Mouse (Mus musculus) kidney, embryonic 15.5 days (tissue): ENCODE measurements around the gene Dnajb14. TPM values are rescaled to one million over a fixed set of nuclear protein-coding genes. Genes with fewer than 3 reads are reported as not detected.

Experiments
- ATAC-seq: fragments of 200-750 bp; cut with Nextera tagmentation; replicated peaks from 2 replicates; pipeline ENCODE4 v1.8.0; 2017; ENCODE audit warnings: moderate TSS enrichment; ENCODE audit not compliant: low FRiP score
- H3K27ac ChIP-seq: fragments of 300-500 bp; sonication (generic); 2 replicates; pipeline ENCODE4 v1.5.1; 2015; ENCODE audit warnings: mild to moderate bottlenecking, inconsistent platforms
- H3K27me3 ChIP-seq: fragments of 300-500 bp; sonication (generic); 2 replicates; pipeline ENCODE4 v1.6.1; 2015; ENCODE audit warnings: inconsistent platforms
- H3K36me3 ChIP-seq: fragments of 300-500 bp; sonication (generic); 2 replicates; pipeline ENCODE4 v1.6.1; 2015; ENCODE audit warnings: inconsistent platforms
- H3K4me1 ChIP-seq: fragments of 300-500 bp; sonication (generic); 2 replicates; pipeline ENCODE4 v1.6.1; 2015; ENCODE audit warnings: inconsistent platforms
- H3K4me2 ChIP-seq: fragments of 300-500 bp; sonication (generic); 2 replicates; pipeline ENCODE4 v1.6.1; 2015; ENCODE audit warnings: moderate library complexity, mild to moderate bottlenecking, inconsistent platforms
- H3K4me3 ChIP-seq: fragments of 300-500 bp; sonication (generic); replicated peaks from 2 replicates; pipeline ENCODE4 v1.5.1; 2015; ENCODE audit warnings: mild to moderate bottlenecking, inconsistent platforms
- H3K9ac ChIP-seq: fragments of 300-500 bp; sonication (generic); 2 replicates; pipeline ENCODE4 v1.6.1; 2015; ENCODE audit warnings: mild to moderate bottlenecking, inconsistent platforms
- H3K9me3 ChIP-seq: fragments of 300-500 bp; sonication (generic); replicated peaks from 2 replicates; pipeline ENCODE4 v1.6.1; 2016; ENCODE audit warnings: inconsistent platforms
- WGBS: fragments of 180-500 bp; shearing (Covaris S2); methylation state at CpG from one replicate; pipeline ENCODE4 v1.1.7; 2015; ENCODE audit warnings: mixed read lengths; 5-methylcytosine and 5-hydroxymethylcytosine counted together
- polyA plus RNA-seq: library from polyadenylated mRNA; unstranded; fragments of >200 nt; fragmentation: Nextera tagmentation; extraction: Ambion mirVana; gene quantifications from 2 replicates; pipeline ENCODE4 v1.2.1, GENCODE M21; 2015

Dnajb14 gene
- polyA plus RNA-seq, 1 experiment from 2014 or later: 10.1 TPM

DNA sequence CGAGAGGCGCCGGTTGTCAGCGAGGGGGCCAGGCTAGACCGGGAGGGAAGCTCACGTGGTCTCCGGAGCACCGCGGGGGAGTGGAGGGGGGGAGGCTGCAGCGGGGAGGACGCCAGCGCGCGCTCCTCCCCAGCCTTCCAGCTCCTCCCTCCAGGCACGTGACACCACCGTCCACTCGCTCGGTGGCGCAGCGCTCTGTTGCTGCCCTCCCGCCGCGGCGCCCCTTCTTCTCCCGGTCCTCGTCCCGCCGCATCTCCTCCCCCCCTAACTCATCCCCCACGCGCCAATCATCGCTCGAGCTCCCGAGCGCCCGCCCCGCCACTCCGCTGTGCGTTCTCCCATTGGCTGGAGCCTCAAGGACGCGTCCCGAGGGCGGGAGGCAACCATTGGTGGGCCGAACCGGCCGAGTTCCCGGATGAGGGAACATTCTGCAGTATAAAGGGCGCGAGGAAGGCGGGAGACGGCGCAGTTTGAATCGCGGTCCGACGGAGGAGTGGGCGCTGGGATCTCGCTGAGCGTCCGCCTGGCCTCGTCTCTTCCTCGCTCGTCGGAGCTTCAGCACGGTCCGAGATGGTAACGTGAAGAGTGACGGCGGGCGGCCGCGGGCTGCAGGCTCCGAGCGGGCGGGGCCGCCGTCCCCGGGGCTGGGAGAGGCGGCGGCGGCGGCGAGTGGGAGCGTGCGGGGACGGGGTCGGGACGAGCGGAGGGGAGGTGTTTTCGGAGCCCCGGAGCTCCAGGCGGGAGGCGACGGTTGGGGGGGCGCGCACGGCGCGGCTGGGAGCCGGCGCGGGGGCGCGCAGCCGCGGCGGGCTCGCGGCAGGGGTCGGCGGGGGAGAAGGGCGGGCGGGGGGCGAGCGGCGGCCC lies 3.1 kb upstream of the Dnajb14 start, which contains the start of gene H2afz:
TSS of gene H2afz (plus strand) at position 364 of the 864 bp plus-strand sequence.
- peaks cover 12% of the 10 kb centered on the region; the same call in 1 of the 2 replicates for H3K36me3 ChIP-seq
- H3K4me2 ChIP-seq: peak within 1 kb of the TSS; percentile 68
- peak within 1 kb of the TSS; percentile 99 for H3K27ac ChIP-seq
- peak; percentile 94 for ATAC-seq
- no peaks in the 10 kb centered on the region for H3K27me3 ChIP-seq
- H3K4me1 ChIP-seq: peaks cover 25% of the 10 kb centered on the region
- H3K9ac ChIP-seq: peak within 1 kb of the TSS; percentile 97
- peak within 1 kb of the TSS; percentile 85 for H3K4me3 ChIP-seq
- no peaks in the 10 kb centered on the region for H3K9me3 ChIP-seq
- under 1% methylated on average over 85 of the region's 115 CpGs for WGBS

GRCm38 (mm10) chr3:137864988-137865982 lies 2.2 kb upstream of the Dnajb14 start:
- peak overlapping the region; percentile 68 for H3K4me2 ChIP-seq
- H3K27me3 ChIP-seq: no peaks in the 10 kb centered on the region
- H3K36me3 ChIP-seq: peaks cover 12% of the 10 kb centered on the region; the same call in 1 of the 2 replicates
- peak overlapping the region; percentile 99 for H3K27ac ChIP-seq
- H3K9ac ChIP-seq: peak overlapping the region; percentile 97
- H3K4me1 ChIP-seq: peaks cover 28% of the 10 kb centered on the region
- WGBS: under 1% methylated on average over 63 of the region's 74 CpGs
- H3K4me3 ChIP-seq: peak overlapping the region; percentile 85
- ATAC-seq: peak; percentile 31
- H3K9me3 ChIP-seq: no peaks in the 10 kb centered on the region

DNA sequence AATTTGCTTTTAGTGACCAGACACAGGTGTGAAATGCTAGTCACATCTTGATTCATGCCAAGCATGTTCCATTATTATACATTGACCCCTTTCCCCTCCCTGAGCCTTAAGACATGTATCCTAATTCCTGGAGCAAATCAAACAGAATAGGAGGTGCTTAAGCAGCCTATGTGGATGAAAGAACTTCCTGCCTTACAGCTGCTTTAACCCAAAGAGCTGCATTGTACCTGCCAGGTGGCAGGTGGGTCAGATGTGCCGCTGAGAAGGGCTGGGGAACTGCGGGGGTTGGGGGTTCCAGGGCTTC lies 390 bp upstream of the Dnajb14 start:
- no peaks in the 10 kb centered on the region for H3K27me3 ChIP-seq
- H3K4me2 ChIP-seq: peak overlapping the region; percentile 88
- H3K9me3 ChIP-seq: no peaks in the 10 kb centered on the region
- H3K27ac ChIP-seq: peak overlapping the region; percentile 99
- peaks cover 12% of the 10 kb centered on the region; the same call in 1 of the 2 replicates for H3K36me3 ChIP-seq
- peak overlapping the region; percentile 97 for H3K9ac ChIP-seq
- 2% methylated on average over 2 of the region's 2 CpGs for WGBS
- peaks cover 28% of the 10 kb centered on the region for H3K4me1 ChIP-seq
- ATAC-seq: no peak
- H3K4me3 ChIP-seq: peak overlapping the region; percentile 85

DNA sequence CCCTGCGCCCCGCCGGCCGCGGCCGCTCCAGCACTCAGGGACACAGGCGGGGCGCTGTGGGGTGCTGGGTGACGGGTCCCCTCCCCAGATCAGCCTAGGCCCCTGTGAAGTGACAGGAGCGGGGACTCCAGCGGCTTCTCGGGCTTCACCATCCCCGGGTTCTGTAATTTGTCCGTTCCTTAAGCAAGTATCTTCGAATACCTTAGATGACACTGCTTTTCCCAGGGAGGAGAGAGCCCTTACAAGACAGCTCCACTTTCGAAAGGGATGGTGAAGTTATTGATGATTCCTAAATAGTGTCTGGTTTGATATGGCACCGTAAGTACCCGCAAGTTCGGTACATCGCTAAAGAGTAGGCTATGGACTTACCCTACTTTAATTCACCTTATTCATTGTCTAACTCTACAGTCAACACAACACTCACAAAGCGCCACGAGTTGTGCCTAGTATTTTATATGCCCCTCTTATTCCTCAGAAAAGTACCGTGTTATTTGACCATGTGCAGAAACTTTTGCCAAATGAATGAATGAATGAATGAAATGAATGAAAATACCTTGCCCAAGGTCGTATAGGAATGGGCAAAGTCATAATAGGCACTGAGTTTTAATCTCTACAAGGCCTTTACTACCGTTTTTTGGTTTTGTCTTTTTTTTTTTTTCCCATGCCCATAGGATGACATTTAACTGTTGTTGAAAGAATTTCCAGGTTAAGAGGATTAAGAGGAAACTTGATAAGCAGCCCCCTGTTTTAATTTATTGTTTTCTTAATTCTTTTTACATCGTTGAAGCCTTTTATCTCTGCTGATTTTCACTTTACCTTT lies 829 bp downstream of the Dnajb14 start:
- WGBS: 3% methylated on average over 26 of the region's 26 CpGs
- Histone ChIP-seq H3K36me3 (peaks cover 12% of the 10 kb centered on the region; the same call in 1 of the 2 replicates), H3K4me3 (peak overlapping the region; percentile 85), H3K27me3 (no peaks in the 10 kb centered on the region), H3K9me3 (no peaks in the 10 kb centered on the region), H3K4me1 (peaks cover 26% of the 10 kb centered on the region), H3K4me2 (peak overlapping the region; percentile 88), H3K27ac (peak overlapping the region; percentile 99), H3K9ac (peak overlapping the region; percentile 97)
- ATAC-seq: peak; percentile 3; the same call in 1 of the 2 replicates

DNA sequence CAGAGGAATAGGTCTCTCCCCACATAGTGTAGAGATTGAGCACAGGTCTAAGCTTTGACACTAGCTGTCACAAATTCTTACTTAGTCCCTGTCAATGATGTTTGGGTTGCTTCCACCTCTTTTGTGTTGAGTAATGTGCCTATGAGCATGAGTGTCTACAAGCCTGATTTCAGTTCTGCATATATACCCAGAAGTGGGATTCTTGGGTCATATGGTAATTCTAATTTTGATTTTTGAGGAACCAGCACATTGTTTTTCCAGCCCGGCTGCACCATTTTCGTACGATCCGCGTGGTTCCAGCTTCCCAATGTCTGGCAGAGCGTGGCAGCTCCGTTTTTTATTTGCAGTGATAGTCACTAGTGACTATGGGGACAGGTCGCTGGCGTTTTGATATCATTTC lies 1.9 kb downstream of the Dnajb14 start:
- Histone ChIP-seq H3K27me3 (no peaks in the 10 kb centered on the region), H3K4me1 (peaks cover 22% of the 10 kb centered on the region), H3K27ac (no peak overlapping the region), H3K9ac (no peak overlapping the region), H3K4me2 (peak overlapping the region; percentile 88; the same call in 1 of the 2 replicates), H3K4me3 (no peak overlapping the region), H3K36me3 (peaks cover 14% of the 10 kb centered on the region; the same call in 1 of the 2 replicates), H3K9me3 (no peaks in the 10 kb centered on the region)
- no peak for ATAC-seq
- WGBS: 84% methylated on average over 9 of the region's 9 CpGs

- no peak overlapping the region for H3K9ac ChIP-seq
- H3K4me3 ChIP-seq: no peak overlapping the region
- no peaks in the 10 kb centered on the region for H3K27me3 ChIP-seq
- H3K9me3 ChIP-seq: no peaks in the 10 kb centered on the region
- 89% methylated on average over 3 of the region's 3 CpGs for WGBS
- ATAC-seq: no peak
- no peak overlapping the region for H3K27ac ChIP-seq
- no peak overlapping the region for H3K4me2 ChIP-seq
- no peaks in the 10 kb centered on the region for H3K4me1 ChIP-seq
- H3K36me3 ChIP-seq: peaks cover 13% of the 10 kb centered on the region
Observed at GRCm38 (mm10) chr3:137879313-137879712, 11.8 kb downstream of the Dnajb14 start.

DNA sequence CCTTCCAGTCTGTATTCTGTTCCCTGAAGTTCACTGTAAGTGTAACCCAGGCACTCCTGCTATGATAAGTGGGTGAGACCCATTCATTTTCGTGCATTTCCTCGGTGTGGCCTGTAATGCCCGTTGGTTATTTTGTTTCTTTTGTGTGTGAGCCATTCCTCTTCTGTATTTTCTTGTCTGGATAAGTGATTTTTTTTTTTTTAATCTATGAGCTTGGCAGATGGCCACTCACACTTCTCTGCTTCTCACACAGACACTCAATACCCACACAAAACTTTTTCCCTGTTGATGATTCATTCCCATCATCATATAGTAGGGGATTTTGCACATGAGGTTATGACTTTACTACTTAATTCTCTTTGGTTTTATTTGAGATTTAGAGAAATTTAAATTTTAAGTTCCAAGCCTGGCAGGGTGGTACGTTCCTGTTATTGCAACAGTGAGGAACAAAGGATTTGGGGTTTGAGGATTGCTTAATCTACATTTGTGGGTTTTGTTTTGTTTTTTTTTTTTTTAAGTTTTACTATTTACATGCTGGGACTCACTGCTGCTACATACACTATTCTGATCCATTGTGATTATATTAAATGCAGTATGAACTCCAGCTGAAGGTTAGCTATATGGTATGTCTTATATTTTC lies 12.8 kb downstream of the Dnajb14 start:
- Histone ChIP-seq H3K27ac (no peak overlapping the region), H3K9ac (no peak overlapping the region), H3K4me3 (no peak overlapping the region), H3K9me3 (no peaks in the 10 kb centered on the region), H3K27me3 (no peaks in the 10 kb centered on the region), H3K4me1 (no peaks in the 10 kb centered on the region), H3K36me3 (peaks cover 13% of the 10 kb centered on the region), H3K4me2 (no peak overlapping the region)
- 77% methylated on average over 4 of the region's 4 CpGs for WGBS
- no peak for ATAC-seq

GRCm38 (mm10) chr3:137881093-137881492 lies 13.6 kb downstream of the Dnajb14 start:
- ATAC-seq: no peak
- Histone ChIP-seq H3K27ac (no peak overlapping the region), H3K27me3 (no peaks in the 10 kb centered on the region), H3K9me3 (no peaks in the 10 kb centered on the region), H3K4me2 (no peak overlapping the region), H3K4me3 (no peak overlapping the region), H3K36me3 (peaks cover 10% of the 10 kb centered on the region), H3K9ac (no peak overlapping the region), H3K4me1 (no peaks in the 10 kb centered on the region)
- WGBS: 95% methylated on average over 5 of the region's 5 CpGs

GRCm38 (mm10) chr3:137887961-137888360 lies 20.5 kb downstream of the Dnajb14 start:
- H3K36me3 ChIP-seq: peaks cover 32% of the 10 kb centered on the region
- H3K4me2 ChIP-seq: no peak overlapping the region
- H3K27ac ChIP-seq: no peak overlapping the region
- no peaks in the 10 kb centered on the region for H3K27me3 ChIP-seq
- H3K9ac ChIP-seq: no peak overlapping the region
- 89% methylated on average over 7 of the region's 7 CpGs for WGBS
- H3K4me3 ChIP-seq: no peak overlapping the region
- ATAC-seq: no peak
- no peaks in the 10 kb centered on the region for H3K9me3 ChIP-seq
- H3K4me1 ChIP-seq: no peaks in the 10 kb centered on the region

DNA sequence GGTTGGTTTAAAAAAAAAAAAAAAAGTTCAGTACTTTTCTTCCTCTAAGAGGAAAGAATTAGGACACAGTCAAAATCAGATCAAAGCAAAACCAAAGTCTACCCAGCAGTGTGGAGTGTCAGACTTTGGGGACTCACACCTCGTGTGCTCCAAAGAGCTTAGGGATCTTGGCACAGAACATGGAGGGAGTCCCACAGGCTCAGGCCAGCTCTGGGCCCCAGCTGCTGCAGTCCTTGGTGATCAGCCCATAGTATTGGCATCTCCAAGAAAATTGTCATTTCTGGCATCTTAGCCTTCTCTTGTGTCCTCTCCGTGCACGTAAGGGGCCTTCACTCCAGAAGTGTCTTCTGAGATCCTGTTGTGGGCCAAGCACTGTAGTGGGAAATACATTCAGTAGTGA lies 23.6 kb downstream of the Dnajb14 start:
- 86% methylated on average over 3 of the region's 3 CpGs for WGBS
- Histone ChIP-seq H3K9me3 (no peaks in the 10 kb centered on the region), H3K36me3 (peaks cover 56% of the 10 kb centered on the region), H3K4me1 (no peaks in the 10 kb centered on the region), H3K4me2 (no peak overlapping the region), H3K27me3 (no peaks in the 10 kb centered on the region), H3K9ac (no peak overlapping the region), H3K4me3 (no peak overlapping the region), H3K27ac (no peak overlapping the region)
- no peak for ATAC-seq

GRCm38 (mm10) chr3:137892118-137892517 lies 24.6 kb downstream of the Dnajb14 start:
- no peak overlapping the region for H3K4me2 ChIP-seq
- no peaks in the 10 kb centered on the region for H3K9me3 ChIP-seq
- no peaks in the 10 kb centered on the region for H3K4me1 ChIP-seq
- no peak for ATAC-seq
- H3K27ac ChIP-seq: no peak overlapping the region
- no peak overlapping the region for H3K4me3 ChIP-seq
- 96% methylated on average over 4 of the region's 4 CpGs for WGBS
- H3K36me3 ChIP-seq: peaks cover 52% of the 10 kb centered on the region
- no peak overlapping the region for H3K9ac ChIP-seq
- H3K27me3 ChIP-seq: no peaks in the 10 kb centered on the region
